Mouse (Mus musculus) bone marrow, adult 2 months (tissue): ENCODE results near the gene Rnft1. TPM values are rescaled to one million over a fixed set of nuclear protein-coding genes. Genes with fewer than 3 reads are reported as not detected.

Experiments
- H3K27ac ChIP-seq: fragments of 200-500 bp; 2 replicates; pipeline ENCODE4 v1.5.1; 2012; ENCODE audit warnings: low read depth, mild to moderate bottlenecking, control low read depth, inconsistent platforms, low read length; ENCODE audit not compliant: control insufficient read depth, poor library complexity, insufficient read depth
- H3K4me1 ChIP-seq: fragments of 200-500 bp; 2 replicates; pipeline ENCODE4 v1.6.1; 2011; ENCODE audit warnings: low read length; ENCODE audit not compliant: control insufficient read depth, insufficient read depth
- H3K4me3 ChIP-seq: fragments of 200-500 bp; replicated peaks from 2 replicates; pipeline ENCODE3; 2011; ENCODE audit warnings: mild to moderate bottlenecking, low read depth, low read length, control low read depth; ENCODE audit not compliant: control insufficient read depth
- CTCF ChIP-seq: fragments of 200-500 bp; IDR thresholded peaks from 2 replicates; pipeline ENCODE4 v1.5.1; 2011; ENCODE audit warnings: low read length, control low read depth; ENCODE audit not compliant: control insufficient read depth, insufficient read depth
- POLR2A ChIP-seq: fragments of 200-500 bp; IDR thresholded peaks from 2 replicates; pipeline ENCODE4 v1.6.1; 2011; ENCODE audit warnings: low read depth, mild to moderate bottlenecking, control low read depth, low read length, borderline replicate concordance; ENCODE audit not compliant: control insufficient read depth
- WGBS: fragments of 180-500 bp; shearing (Covaris S2); methylation state at CpG from one replicate; pipeline ENCODE4 v1.1.7; 2018; 5-methylcytosine and 5-hydroxymethylcytosine counted together
- polyA plus RNA-seq: library from polyadenylated mRNA; stranded (reverse); fragments of >200 nt; gene quantifications from 2 replicates; pipeline ENCODE4 v1.2.4, GENCODE M21; 2011; ENCODE audit warnings: low replicate concordance; ENCODE audit not compliant: missing spikeins, insufficient read depth, insufficient read length

Gene Rnft1
- polyA plus RNA-seq, 1 experiment: 8.7 TPM

DNA sequence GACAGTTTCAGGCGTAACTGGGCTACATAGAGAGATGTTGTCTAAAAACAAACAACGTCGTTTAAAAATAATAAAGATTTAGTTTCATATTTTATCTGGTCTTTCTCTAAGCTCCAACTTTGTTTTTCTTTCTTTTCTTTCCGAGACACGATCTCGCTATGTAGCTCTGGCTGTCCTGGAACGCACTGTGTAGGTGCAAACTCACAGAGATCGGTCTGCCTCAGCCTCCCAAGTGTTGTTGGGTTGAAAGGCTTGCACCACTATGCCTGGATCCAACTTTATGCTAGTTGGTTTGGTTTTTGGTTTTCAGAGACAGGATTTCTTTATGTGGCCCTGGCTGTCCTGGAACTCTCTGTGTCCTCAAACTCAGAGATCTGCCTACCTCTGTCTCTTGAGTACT, 61.1 kb downstream of the Rnft1 start:
- no peak for TF ChIP-seq POLR2A
- TF ChIP-seq CTCF: no peak
- H3K4me1 ChIP-seq: peaks cover 2% of the 10 kb centered on the region
- H3K4me3 ChIP-seq: peak overlapping the region; percentile 71
- peak overlapping the region; percentile 46; the same call in 1 of the 2 replicates for H3K27ac ChIP-seq
- 59% methylated on average over 8 of the region's 8 CpGs for WGBS

DNA sequence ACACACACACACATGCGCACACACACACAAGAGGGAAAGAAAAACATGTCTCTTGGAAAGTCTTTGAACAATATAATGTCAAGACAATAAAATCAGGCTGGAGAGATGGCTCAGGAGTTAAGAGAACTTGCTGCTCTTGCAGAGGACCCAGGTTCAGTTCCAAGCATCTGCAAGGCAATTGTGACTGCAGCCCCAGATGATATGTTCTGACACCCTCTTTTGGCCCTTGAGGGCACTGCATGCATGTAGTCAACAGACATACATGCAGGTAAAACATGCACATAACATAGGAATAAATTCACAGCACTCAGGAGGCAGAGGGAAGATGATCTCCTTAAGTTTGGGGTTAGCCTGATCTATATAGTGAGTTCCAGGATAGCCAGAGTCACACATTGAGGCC, 63.0 kb downstream of the Rnft1 start:
- Histone ChIP-seq H3K4me1 (peaks cover 2% of the 10 kb centered on the region), H3K27ac (no peak overlapping the region), H3K4me3 (no peak overlapping the region)
- no peak for TF ChIP-seq CTCF
- no peak for TF ChIP-seq POLR2A
- WGBS: 96% methylated on average over 1 of the region's 1 CpGs

Other genes starting within 250 kb of the Rnft1 start
- gene Ints2, start 227.1 kb upstream of the Rnft1 start, polyA plus RNA-seq: 8.6 and 13.7 TPM in 2 replicates
- gene Med13, start 127.1 kb upstream of the Rnft1 start, polyA plus RNA-seq: 26.2 and 35.6 TPM in 2 replicates
- gene Rps6kb1, start 60.1 kb downstream of the Rnft1 start, polyA plus RNA-seq: 12.1 and 31.4 TPM in 2 replicates
- 5.3 and 13.6 TPM in 2 replicates for gene Tubd1, start 60.3 kb downstream of the Rnft1 start, polyA plus RNA-seq
- gene Vmp1, start 199.2 kb downstream of the Rnft1 start, polyA plus RNA-seq: 65.9 and 88.4 TPM in 2 replicates
- gene Ptrh2, start 199.3 kb downstream of the Rnft1 start, polyA plus RNA-seq: 12.2 and 14.3 TPM in 2 replicates